Mouse (Mus musculus) cortical plate, adult 2 months (tissue): Measurements from ENCODE around the gene Zfyve19.

Source experiments
- CTCF ChIP-seq: fragments of 200-500 bp; IDR thresholded peaks from 2 replicates; pipeline ENCODE4 v1.5.1; 2011; ENCODE audit warnings: mild to moderate bottlenecking, control low read depth, low read length; ENCODE audit not compliant: insufficient read depth; ENCODE audit errors: extremely low read depth
- POLR2A ChIP-seq: fragments of 200-500 bp; IDR thresholded peaks from 2 replicates; pipeline ENCODE4 v1.6.1; 2011; ENCODE audit warnings: mild to moderate bottlenecking, low read length, control low read depth; ENCODE audit not compliant: insufficient read depth; ENCODE audit errors: extremely low read depth

- TF ChIP-seq CTCF = no peak
- TF ChIP-seq POLR2A = no peak
Measured at GRCm38 (mm10) chr2:119245246-119245645, 36.8 kb downstream of the Zfyve19 start.
